In genomic region chr16:3700893-3701292, GRCm38 (mm10) we compare ENCODE assay signal across 24 mouse cellular contexts. TPM values are rescaled to one million over a fixed set of nuclear protein-coding genes. Genes with fewer than 3 reads are reported as not detected.
"Had no signal": no experiment of that assay in that cellular context is flagged by ENCODE, and none has a peak within 500 bp of the region (broad histone marks: within the 10 kb centered on the region; RNA-seq: fewer than 3 reads in every experiment).

No protein-coding gene starts in this region.

- DNase-seq: gastrocnemius, postnatal 14 days; gastrocnemius, postnatal 36 days; heart, adult 18-20 months; heart, postnatal 10 days; heart, postnatal 4 days; kidney, adult 18-20 months; kidney, adult 8-10 months; kidney, postnatal 14 days; kidney, postnatal 4 days; left cerebral cortex, postnatal 4 days; liver, embryonic 13.5 days had no signal

- ATAC-seq: hindbrain, embryonic 16.5 days; inflammation-experienced regulatory T-cells, adult 6 months; intestine, embryonic 15.5 days; intestine, postnatal 0 days had no signal

RNA-seq across cellular contexts. Expression of gene Mefv, which starts 17.0 kb away (rescaled TPM):
- total RNA-seq: gastrocnemius, adult 18-20 months; gastrocnemius, adult 8-10 months; gastrocnemius, postnatal 14 days; gastrocnemius, postnatal 36 days; heart, adult 8-10 months; heart, postnatal 10 days; heart, postnatal 25 days; heart, postnatal 4 days; layer of hippocampus, adult 2 months; layer of hippocampus, postnatal 10 days; layer of hippocampus, postnatal 25 days; left cerebral cortex, adult 2 months; left cerebral cortex, postnatal 14 days; left cerebral cortex, postnatal 4 days had no signal
